Mouse (Mus musculus): ENCODE measurements around the gene Gpatch8. TPM values are rescaled to one million over a fixed set of nuclear protein-coding genes. Genes with fewer than 3 reads are reported as not detected.

The Gpatch8 gene
- total and polyA plus RNA-seq, 3 experiments, result 17.9 to 29.7 (median 25.8) TPM

DNA sequence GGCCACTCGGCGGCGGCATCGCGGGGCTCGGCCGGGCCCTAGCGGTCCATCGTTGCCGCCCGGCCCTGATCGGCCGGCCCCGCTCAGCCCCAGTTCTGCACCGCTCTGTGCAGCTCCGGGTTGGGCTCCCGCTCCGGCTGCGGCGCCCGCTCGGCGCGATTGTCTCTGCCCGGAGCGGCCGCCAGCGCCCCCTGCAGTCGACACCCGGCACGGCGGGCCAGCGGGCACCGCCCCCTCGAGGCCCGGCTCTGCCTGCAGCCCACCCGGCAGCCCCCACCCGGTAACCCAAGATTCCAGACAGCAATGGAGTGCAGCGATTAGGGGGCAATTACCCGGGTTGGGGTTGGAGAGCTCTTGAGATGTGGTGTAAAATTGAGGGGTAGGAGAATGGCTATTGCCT, 108.7 kb downstream of the Gpatch8 start, which contains the start of gene Fam171a2:
Fam171a2 (minus strand) TSS at position 186 of the 400 bp plus-strand sequence.
- peaks cover 4 to 21% of the 10 kb centered on the region in 2 experiments for H3K4me1 ChIP-seq (ENCODE audit: control insufficient read depth in 1 of 2, insufficient read depth in 2 of 2, low read length in 2 of 2)
- H3K4me3 ChIP-seq (ENCODE audit: control insufficient read depth in 1 of 2, insufficient read depth in 1 of 2, low read depth in 2 of 2, low read length in 2 of 2), result peak within 1 kb of the TSS; percentile 81 to 97
- no peak within 1 kb of the TSS for H3K27ac ChIP-seq (ENCODE audit: control insufficient read depth, low read depth, low read length)

DNA sequence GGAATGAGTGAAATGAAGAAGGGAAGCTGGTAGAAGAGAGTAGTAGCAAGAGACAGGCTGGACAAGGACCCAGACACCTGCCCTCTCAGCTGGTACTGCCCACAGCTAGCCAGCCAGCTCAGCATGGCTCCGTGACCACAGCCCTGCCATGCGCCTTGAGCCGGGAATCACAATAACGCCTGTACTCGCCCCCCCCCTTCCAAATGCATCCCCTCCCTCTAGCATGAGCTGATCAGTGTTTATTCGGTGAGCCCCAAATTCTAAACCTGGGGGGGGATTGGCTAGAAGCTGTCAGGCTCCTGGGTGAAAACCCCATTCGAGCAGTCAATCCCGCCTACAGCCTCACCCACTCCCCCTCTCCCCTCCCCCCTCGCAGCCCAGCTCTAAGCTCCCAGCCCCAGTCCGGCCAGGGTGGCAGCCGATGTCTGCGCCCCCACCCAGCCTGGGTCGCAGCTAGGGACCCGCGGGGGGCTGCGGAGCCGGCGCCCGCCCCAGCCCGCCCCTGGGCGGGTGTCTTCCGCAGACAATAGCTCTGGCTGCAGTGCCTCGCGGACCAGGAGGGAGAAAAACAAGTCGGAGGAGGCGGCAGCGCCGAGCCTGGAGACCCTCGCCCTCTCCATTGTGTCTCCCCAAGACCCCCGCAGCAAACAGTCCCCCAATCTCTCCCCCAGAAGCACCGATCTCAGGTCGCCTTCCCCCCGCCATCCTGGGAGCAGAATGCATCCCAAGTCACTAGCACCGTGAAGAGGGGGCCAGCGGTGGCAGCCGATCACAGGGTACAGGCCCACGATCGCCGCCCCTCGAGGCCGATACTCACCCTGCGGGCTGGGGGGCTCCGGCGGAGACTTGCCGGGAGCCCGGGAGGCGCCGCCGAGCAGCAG, 109.4 kb downstream of the Gpatch8 start:
- H3K36me3 ChIP-seq (ENCODE audit: control insufficient read depth in 1 of 2, insufficient read depth in 2 of 2, low read length in 2 of 2), result peaks cover 0 to 5% of the 10 kb centered on the region in 2 experiments; a peak in 2 of 4 replicates
- TF ChIP-seq SIN3A (IDR thresholded peaks at IDR 0.05; ENCODE audit: low read length) (0 out of 2 replicates have a peak, but pooled peaks have one; percentile 4), RCOR1 (IDR thresholded peaks at IDR 0.05; ENCODE audit: low read depth, low read length) (no peak), ZMIZ1 (IDR thresholded peaks at IDR 0.05; ENCODE audit: low read depth, low read length) (peak; percentile 5; the same call in 1 of the 2 replicates)
- peak overlapping the region; percentile 81 to 97 for H3K4me3 ChIP-seq (ENCODE audit: control insufficient read depth in 1 of 2, insufficient read depth in 1 of 2, low read depth in 2 of 2, low read length in 2 of 2)
- peak overlapping the region; percentile 82 for H3K9ac ChIP-seq (ENCODE audit: control insufficient read depth, low read depth, low read length, poor library complexity, severe bottlenecking)
- peak; percentile 43 for DNase-seq (ENCODE audit: low read depth, low spot score)
- no peaks in the 10 kb centered on the region for H3K9me3 ChIP-seq (replicated peaks; ENCODE audit: insufficient read depth, low read length)
- H3K27me3 ChIP-seq (ENCODE audit: control insufficient read depth in 1 of 2, insufficient read depth in 2 of 2, low read length in 2 of 2), result peaks cover 6 to 12% of the 10 kb centered on the region in 2 experiments
- H3K27ac ChIP-seq (ENCODE audit: control insufficient read depth, low read depth, low read length), result no peak overlapping the region
- peaks cover 4 to 21% of the 10 kb centered on the region in 2 experiments for H3K4me1 ChIP-seq (ENCODE audit: control insufficient read depth in 1 of 2, insufficient read depth in 2 of 2, low read length in 2 of 2)
- H3K79me2 ChIP-seq (ENCODE audit: control insufficient read depth, insufficient read depth, low read length, poor library complexity), result peaks cover 5% of the 10 kb centered on the region; the same call in 1 of the 2 replicates

More for the DNA sequence above, 108.7 kb downstream of the Gpatch8 start, which contains the start of gene Fam171a2:
- peaks cover 0 to 5% of the 10 kb centered on the region in 2 experiments; a peak in 2 of 4 replicates for H3K36me3 ChIP-seq (ENCODE audit: control insufficient read depth in 1 of 2, insufficient read depth in 2 of 2, low read length in 2 of 2)
- TF ChIP-seq GABPA (IDR thresholded peaks at IDR 0.05; ENCODE audit: low read depth, low read length) (no peak), ZC3H11A (IDR thresholded peaks at IDR 0.05; ENCODE audit: low read depth, low read length) (peak; percentile 22; the same call in 1 of the 2 replicates), MYB (IDR thresholded peaks at IDR 0.05; ENCODE audit: low read depth, low read length) (no peak), TBP (IDR thresholded peaks at IDR 0.05; ENCODE audit: low read depth, low read length) (peak; percentile 91), RAD21 (IDR thresholded peaks at IDR 0.05; ENCODE audit: low read depth, low read length) (peak; percentile 47), POLR2AphosphoS5 (IDR thresholded peaks at IDR 0.05; ENCODE audit: borderline replicate concordance, low read depth, low read length) (no peak), UBTF (IDR thresholded peaks at IDR 0.05; ENCODE audit: borderline replicate concordance, insufficient read depth, low read depth, low read length) (peak; percentile 99), MAZ (IDR thresholded peaks at IDR 0.05; ENCODE audit: low read depth, low read length) (peak; percentile 86; the same call in 1 of the 2 replicates), BHLHE40 (IDR thresholded peaks at IDR 0.05; ENCODE audit: borderline replicate concordance, low read depth, low read length) (no peak), NELFE (IDR thresholded peaks at IDR 0.05; ENCODE audit: low read depth, low read length) (peak; percentile 44), EP300 (IDR thresholded peaks at IDR 0.05; ENCODE audit: low read depth in 1 of 2, low read length in 2 of 2) (no peak), MAX (IDR thresholded peaks at IDR 0.05; ENCODE audit: low read length) (no peak), USF2 (IDR thresholded peaks at IDR 0.05; ENCODE audit: borderline replicate concordance in 1 of 2, insufficient read depth in 1 of 2, low read depth in 1 of 2, low read length in 2 of 2) (no peak), SIN3A (IDR thresholded peaks at IDR 0.05; ENCODE audit: low read length) (no peak; the same call in 1 of the 2 replicates), TCF12 (IDR thresholded peaks at IDR 0.05; ENCODE audit: low read depth, low read length) (0 out of 2 replicates have a peak, but pooled peaks have one; percentile 27), HCFC1 (IDR thresholded peaks at IDR 0.05; ENCODE audit: low read depth, low read length) (no peak; the same call in 1 of the 2 replicates), KAT2A (conservative IDR thresholded peaks at IDR 0.05; ENCODE audit: low read depth, low read length) (no peak), MXI1 (IDR thresholded peaks at IDR 0.05; ENCODE audit: low read depth, low read length) (0 out of 2 replicates have a peak, but pooled peaks have one; percentile 40), CTCF (IDR thresholded peaks at IDR 0.05 in 2 of 3, conservative IDR thresholded peaks at IDR 0.05 in 1 of 3; ENCODE audit: control insufficient read depth in 1 of 3, insufficient read depth in 1 of 3, low read depth in 2 of 3, low read length in 3 of 3, poor library complexity in 1 of 3, severe bottlenecking in 1 of 3) (peak; percentile 60 to 97 (median 90); a peak in 5 of 6 replicates), SMC3 (IDR thresholded peaks at IDR 0.05; ENCODE audit: low read depth, low read length) (peak; percentile 45)
- H3K9me3 ChIP-seq (replicated peaks; ENCODE audit: insufficient read depth, low read length), result no peaks in the 10 kb centered on the region
- peak; percentile 78 for DNase-seq (ENCODE audit: low read depth, low spot score)
- H3K79me2 ChIP-seq (ENCODE audit: control insufficient read depth, insufficient read depth, low read length, poor library complexity), result peaks cover 5% of the 10 kb centered on the region; the same call in 1 of the 2 replicates
- H3K27me3 ChIP-seq (ENCODE audit: control insufficient read depth in 1 of 2, insufficient read depth in 2 of 2, low read length in 2 of 2), result peaks cover 6 to 12% of the 10 kb centered on the region in 2 experiments
- H3K9ac ChIP-seq (ENCODE audit: control insufficient read depth, low read depth, low read length, poor library complexity, severe bottlenecking), result peak within 1 kb of the TSS; percentile 82
